Mouse (Mus musculus): ENCODE results near the gene 2810408A11Rik.

2810408A11Rik gene

DNA sequence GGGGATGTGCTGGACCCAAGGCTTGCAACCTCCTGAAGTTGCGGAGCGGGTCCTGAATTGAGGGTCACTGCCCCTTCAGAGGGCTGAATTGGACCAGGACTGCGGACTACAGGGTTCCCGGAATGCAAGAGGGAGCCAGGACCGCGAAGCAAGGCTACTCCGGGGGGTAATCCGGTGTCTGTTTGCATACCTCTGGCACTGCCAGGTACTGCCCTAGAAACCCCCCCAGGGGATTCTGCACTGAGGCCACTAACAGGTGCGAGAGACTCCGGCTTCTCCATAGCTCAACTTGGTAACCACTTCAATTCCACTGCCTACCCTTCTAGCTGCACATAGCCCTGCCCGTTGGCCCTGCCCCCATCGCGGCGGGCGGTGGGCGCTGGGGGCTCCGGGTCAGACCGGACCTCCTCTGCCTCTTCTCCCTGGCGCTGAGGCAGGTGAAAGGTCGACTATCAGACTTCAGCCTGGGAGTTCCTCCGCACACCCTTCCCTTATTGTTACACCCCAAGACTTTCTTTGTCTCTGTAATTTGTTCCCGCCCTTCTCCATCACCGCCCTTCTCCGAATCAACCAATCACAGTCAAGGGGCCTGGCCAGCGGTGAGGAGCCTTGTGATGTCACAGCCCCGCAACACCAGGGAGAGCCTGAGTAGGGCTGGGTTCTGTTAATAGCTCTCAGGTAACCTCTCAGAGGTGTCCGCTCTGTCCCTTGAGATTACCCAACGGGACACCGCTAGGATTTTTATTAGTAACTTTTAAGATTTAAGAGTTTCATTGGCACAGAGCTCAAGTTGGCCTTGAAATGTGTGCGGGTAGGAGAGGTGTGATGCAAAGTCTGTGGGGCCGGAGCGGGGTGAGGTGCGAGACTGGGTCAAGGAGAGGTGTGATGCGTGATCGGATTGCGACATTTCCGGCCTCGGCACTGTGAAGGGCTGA is at the start of gene 2810408A11Rik, which contains the start of gene Neurl4:
Gene 2810408A11Rik, minus strand, starts transcription at position 517 of the 935 bp plus-strand sequence.
Gene Neurl4, plus strand, starts transcription at position 602 of the 935 bp plus-strand sequence.
- peak; percentile 91 to 97 for DNase-seq

GRCm38 (mm10) chr11:69948763-69949150 is 48.0 kb upstream of the 2810408A11Rik start:
- DNase-seq, result peak; percentile 91 to 96

DNA sequence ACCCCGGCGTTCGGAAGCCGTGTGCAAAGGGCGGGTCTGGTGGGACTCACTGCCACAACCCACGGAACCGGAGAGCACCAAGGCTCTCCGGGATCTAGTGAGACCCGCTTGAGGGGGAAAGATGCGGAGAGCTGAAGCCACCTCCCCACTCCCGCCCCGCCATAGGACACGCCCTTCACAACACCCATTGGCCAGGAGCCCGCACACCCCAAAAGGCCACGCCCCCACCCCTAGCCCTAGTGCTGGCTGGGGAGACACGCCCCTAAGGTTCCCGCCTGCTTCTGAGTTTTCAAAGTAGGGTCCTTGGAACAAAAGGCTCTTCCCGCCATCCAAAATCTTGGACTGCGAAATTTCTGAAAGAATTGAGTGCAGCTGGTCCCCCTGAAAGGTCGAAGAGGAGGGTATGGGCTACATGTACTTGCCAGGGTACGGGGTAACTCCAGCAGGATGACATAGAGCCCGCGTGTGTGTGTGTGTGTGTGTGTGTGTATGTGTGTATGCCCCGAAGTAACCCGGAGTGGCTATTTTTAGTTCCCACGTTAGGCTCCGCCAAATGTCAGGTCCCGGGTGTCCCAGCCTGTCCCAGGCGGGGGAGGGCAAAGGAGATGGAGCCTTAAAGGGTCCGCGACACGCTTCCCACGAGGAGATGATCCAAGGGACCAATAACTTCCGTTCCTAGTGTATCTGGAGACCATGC is 47.4 kb upstream of the 2810408A11Rik start, which contains the start of gene Slc2a4:
Gene Slc2a4, minus strand, starts transcription at position 123 of the 697 bp plus-strand sequence.
- peak; percentile 95 to 96 for DNase-seq

- DNase-seq, result peak; percentile 68 to 82
These were observed 46.7 kb upstream of the 2810408A11Rik start for GRCm38 (mm10) chr11:69947337-69948065.

- DNase-seq, result no peak
These were observed 45.5 kb upstream of the 2810408A11Rik start for GRCm38 (mm10) chr11:69945997-69946891.

DNA sequence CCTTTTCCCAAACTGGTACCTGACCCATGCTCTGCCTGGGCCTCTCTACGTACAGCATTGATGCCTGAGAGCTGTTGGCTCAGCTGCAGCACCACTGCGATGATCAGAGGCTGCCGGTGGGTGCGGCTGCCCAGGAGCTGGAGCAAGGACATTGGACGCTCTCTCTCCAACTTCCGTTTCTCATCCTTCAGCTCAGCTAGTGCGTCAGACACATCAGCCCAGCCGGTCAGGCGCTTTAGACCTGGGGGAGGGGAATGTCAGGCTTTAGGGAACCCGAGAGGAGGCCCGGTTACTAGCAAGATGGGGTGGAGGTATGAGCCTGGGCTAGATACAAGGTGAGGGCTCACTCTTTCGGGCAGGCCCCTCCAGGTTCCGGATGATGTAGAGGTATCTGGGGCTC is 44.4 kb upstream of the 2810408A11Rik start:
- DNase-seq, result no peak

- no peak for DNase-seq
These were observed 40.2 kb upstream of the 2810408A11Rik start for GRCm38 (mm10) chr11:69940962-69941361.

DNA sequence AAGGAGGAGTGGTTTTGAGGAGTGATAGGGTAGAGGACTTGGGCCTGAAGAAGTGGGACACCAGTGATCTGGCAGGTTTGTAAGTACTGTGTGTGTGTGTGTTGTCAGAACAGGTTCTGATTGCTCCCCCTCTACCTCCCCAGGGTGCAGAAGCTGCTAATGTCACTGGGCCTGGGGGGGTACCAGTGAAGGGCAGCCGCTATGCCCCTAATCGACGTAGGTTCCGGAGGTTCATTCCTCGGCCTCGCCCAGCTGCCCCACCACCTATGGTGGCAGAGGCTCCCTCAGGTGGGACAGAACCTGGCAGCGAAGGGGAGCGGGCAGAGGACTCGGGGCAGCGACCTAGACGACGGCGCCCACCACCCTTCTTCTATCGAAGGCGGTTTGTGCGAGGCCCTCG is 38.9 kb upstream of the 2810408A11Rik start:
- DNase-seq, result no peak

DNA sequence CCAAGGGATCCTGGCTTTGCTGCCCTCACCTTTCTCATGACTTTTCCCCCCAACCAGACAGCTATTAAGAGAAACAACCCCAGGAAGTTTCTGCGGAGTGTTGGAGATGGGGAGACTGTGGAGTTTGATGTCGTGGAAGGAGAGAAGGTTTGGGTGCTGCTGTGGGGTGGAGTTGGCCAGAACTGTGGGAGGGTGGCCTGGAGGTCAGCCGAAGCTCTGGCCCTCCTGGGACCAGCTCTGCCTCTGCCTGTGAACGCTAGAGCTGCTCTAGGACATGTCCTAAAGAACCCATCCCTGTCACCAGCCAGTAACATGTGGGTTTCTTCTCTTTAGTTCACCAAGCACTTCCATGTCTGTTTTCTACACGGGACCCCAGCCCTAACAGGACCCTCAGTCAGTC is 38.4 kb upstream of the 2810408A11Rik start:
- DNase-seq, result no peak

DNA sequence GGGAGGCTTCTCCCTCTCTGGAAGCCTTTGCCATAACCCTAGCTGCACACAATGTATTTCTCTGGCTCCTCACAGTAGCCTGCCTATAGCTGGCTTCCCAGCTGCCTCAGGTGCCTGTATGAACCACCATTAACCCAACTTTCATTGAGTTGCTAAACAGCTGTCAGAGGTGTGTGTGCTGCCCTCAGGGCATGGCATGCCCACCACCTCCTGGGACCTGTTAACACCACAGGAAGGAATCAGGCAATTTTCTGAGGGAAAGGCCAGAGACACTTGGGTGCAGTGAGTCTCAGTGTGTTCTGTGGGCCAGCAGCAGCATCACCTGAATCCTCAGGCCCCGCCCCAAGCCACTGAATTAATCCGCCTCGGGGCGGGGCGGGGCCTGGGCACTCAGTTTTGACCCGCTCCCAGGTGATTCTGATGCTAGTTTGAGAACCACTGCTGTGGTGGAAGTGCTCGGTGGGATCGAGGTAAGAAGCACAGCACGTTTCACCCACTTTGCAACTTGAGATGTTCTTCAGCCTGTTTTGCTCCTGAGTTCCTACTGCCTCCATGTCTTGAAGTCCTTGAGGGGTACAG is 37.7 kb upstream of the 2810408A11Rik start:
- DNase-seq, result peak; percentile 49 to 64

DNA sequence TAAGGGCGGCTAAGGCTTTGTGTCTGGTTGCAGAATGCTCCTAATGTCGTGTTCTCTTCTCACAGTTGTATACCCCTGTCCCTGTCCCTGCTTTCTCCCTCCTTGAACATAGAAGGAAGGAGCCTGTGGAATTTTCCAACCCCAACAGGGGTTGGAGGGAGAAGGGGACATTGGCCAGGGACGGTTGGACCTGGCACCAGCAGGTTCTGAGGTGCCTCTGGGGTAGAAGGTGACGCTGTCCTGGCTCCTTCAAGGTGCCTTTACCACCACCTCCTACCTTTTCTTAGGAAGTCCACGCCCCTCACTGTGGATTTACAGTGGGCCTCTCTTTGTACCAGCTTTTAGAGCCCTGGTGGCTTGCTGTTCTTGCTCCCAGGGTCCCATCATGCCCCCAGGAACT is 37.0 kb upstream of the 2810408A11Rik start:
- peak in 1 of 2 experiments; percentile 72 for DNase-seq

- peak; percentile 41 to 80 for DNase-seq
These were observed 36.6 kb upstream of the 2810408A11Rik start for GRCm38 (mm10) chr11:69937385-69937784.

- DNase-seq, result peak; percentile 56 to 82
These were observed 36.0 kb upstream of the 2810408A11Rik start for GRCm38 (mm10) chr11:69936714-69937347.

DNA sequence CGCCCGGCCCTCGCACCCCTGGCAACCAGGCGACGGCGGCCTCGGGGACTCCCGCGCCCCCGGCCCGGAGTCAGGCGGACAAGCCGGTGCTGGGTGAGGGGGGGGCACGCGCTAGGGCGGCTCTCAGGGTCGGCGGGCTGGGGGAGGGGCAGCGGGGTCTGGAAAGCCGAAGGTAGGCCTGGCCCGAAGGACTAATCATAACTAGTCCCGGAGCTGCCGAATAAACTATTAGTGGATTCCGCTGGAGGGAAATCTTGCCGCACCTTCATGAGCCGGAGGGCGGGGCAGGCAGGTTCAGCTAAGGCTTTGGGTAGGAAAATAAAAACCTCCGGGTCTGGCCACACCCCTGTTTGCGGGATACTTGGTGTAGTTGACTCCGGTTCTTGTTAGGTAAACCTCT is 35.4 kb upstream of the 2810408A11Rik start:
- peak; percentile 52 to 75 for DNase-seq

- DNase-seq, result peak; percentile 94 to 97
These were observed 34.5 kb upstream of the 2810408A11Rik start, which contains the start of gene Ybx2 for GRCm38 (mm10) chr11:69935137-69935879. Gene Ybx2 (plus strand): TSS chr11:69935796.

- DNase-seq, result no peak
These were observed 33.9 kb upstream of the 2810408A11Rik start for GRCm38 (mm10) chr11:69934681-69935080.

- DNase-seq, result peak; percentile 92 to 94
These were observed 33.4 kb upstream of the 2810408A11Rik start for GRCm38 (mm10) chr11:69934169-69934568.

GRCm38 (mm10) chr11:69933066-69933465 is 32.3 kb upstream of the 2810408A11Rik start:
- DNase-seq, result no peak

DNA sequence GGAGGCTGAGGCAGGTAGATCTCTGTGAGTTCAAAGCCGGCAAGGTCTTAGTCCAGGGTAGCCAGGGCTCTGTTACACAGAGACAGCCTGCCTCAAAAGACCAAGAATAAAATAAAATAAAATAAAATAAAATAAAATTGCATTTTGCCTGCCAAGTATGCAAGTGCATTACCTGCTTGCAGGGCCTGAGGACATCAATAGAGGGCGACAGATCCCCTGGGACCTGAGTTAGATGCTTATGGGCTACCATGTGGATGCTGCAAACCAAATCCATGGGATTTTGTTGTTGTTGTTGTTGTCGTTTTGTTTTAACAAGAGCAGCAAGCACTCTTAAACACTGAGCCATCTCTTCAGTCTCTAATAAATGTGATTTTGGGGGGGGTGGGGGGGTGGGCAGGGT is 31.5 kb upstream of the 2810408A11Rik start:
- peak in 1 of 2 experiments; percentile 42 for DNase-seq

DNA sequence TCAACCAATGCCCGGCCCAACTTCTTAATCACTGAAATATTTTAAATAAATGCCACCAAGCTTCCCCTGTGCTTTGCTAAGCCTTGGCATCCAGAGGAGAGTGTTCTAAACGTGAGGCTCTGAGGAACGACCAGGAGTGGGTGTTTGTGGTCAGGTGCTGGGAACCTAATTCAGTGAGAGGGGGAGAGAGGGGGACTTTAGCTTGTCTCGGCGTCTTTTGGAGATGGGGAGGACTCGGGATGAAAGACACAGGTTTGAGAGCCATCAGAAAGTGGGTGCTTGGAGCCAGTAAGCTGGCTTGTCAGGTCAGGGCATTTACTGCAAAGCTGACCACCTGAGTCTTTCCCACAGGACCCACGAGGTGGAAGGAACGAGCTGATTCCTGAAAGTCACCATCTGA is 31.0 kb upstream of the 2810408A11Rik start:
- no peak for DNase-seq
